Mouse (Mus musculus) liver, postnatal 0 days (tissue): ENCODE results near the gene Actr6.

Experiments used
- CTCF ChIP-seq: sonication (generic); IDR thresholded peaks from 2 replicates; pipeline ENCODE4 v1.5.1; 2016; ENCODE audit warnings: antibody characterized with exemption, low read depth
- EP300 ChIP-seq: IDR thresholded peaks from 2 replicates; pipeline ENCODE4 v1.6.1; 2016; ENCODE audit warnings: antibody characterized with exemption, low read depth, mild to moderate bottlenecking

- TF ChIP-seq CTCF (no peak), EP300 (no peak)
These were observed 11.8 kb downstream of the Actr6 start for GRCm38 (mm10) chr10:89720252-89720651.
